Mouse (Mus musculus): ENCODE measurements at regions not wholly inside any gene's neighbourhood (a gene's known extent, or its start where the extent isn't known, plus 50 kb on each side); places are given as distances from the start of the nearest gene placed in this dataset.

GRCm38 (mm10) chr4:125871211-125871610, 153.1 kb upstream of the Csf3r start:
- no peak for ATAC-seq (replicated peaks; ENCODE audit: poor library complexity, severe bottlenecking)

GRCm38 (mm10) chr4:125880028-125880427, 144.3 kb upstream of the Csf3r start:
- ATAC-seq (replicated peaks; ENCODE audit: poor library complexity, severe bottlenecking), result no peak

- ATAC-seq (replicated peaks; ENCODE audit: poor library complexity, severe bottlenecking), result no peak
Measured at GRCm38 (mm10) chr4:125882531-125882930, 141.8 kb upstream of the Csf3r start.

GRCm38 (mm10) chr4:125890510-125890909, 133.8 kb upstream of the Csf3r start:
- no peak for ATAC-seq (replicated peaks; ENCODE audit: poor library complexity, severe bottlenecking)

GRCm38 (mm10) chr4:125893139-125893538, 131.2 kb upstream of the Csf3r start:
- peak; percentile 33; the same call in 1 of the 2 replicates for ATAC-seq (replicated peaks; ENCODE audit: poor library complexity, severe bottlenecking)

- ATAC-seq (replicated peaks; ENCODE audit: poor library complexity, severe bottlenecking), result no peak
Measured at GRCm38 (mm10) chr4:125897707-125898106, 126.6 kb upstream of the Csf3r start.

- no peak for ATAC-seq (replicated peaks; ENCODE audit: poor library complexity, severe bottlenecking)
Measured at GRCm38 (mm10) chr4:125898631-125899348, 125.6 kb upstream of the Csf3r start.

GRCm38 (mm10) chr4:125901546-125902276, 122.6 kb upstream of the Csf3r start:
- ATAC-seq (replicated peaks; ENCODE audit: poor library complexity, severe bottlenecking), result no peak

GRCm38 (mm10) chr4:125906296-125906695, 118.1 kb upstream of the Csf3r start:
- no peak for ATAC-seq (replicated peaks; ENCODE audit: poor library complexity, severe bottlenecking)

GRCm38 (mm10) chr4:125908901-125909300, 115.4 kb upstream of the Csf3r start:
- ATAC-seq (replicated peaks; ENCODE audit: poor library complexity, severe bottlenecking), result no peak

- no peak for ATAC-seq (replicated peaks; ENCODE audit: poor library complexity, severe bottlenecking)
Measured at GRCm38 (mm10) chr4:125911541-125912270, 112.6 kb upstream of the Csf3r start.

- ATAC-seq (replicated peaks; ENCODE audit: poor library complexity, severe bottlenecking), result peak; percentile 74
Measured at GRCm38 (mm10) chr4:125912444-125913049, 111.8 kb upstream of the Csf3r start.

GRCm38 (mm10) chr4:125915166-125915565, 109.2 kb upstream of the Csf3r start:
- ATAC-seq (replicated peaks; ENCODE audit: poor library complexity, severe bottlenecking), result peak; percentile 45; the same call in 1 of the 2 replicates

- ATAC-seq (replicated peaks; ENCODE audit: poor library complexity, severe bottlenecking), result no peak
Measured at GRCm38 (mm10) chr4:125917210-125917609, 107.1 kb upstream of the Csf3r start.

GRCm38 (mm10) chr4:125921550-125922316, 102.6 kb upstream of the Csf3r start:
- ATAC-seq (replicated peaks; ENCODE audit: poor library complexity, severe bottlenecking), result no peak; the same call in 1 of the 2 replicates

GRCm38 (mm10) chr4:125922317-125922878, 102.0 kb upstream of the Csf3r start:
- no peak for ATAC-seq (replicated peaks; ENCODE audit: poor library complexity, severe bottlenecking)

- no peak for ATAC-seq (replicated peaks; ENCODE audit: poor library complexity, severe bottlenecking)
Measured at GRCm38 (mm10) chr4:125923225-125923624, 101.1 kb upstream of the Csf3r start.

- ATAC-seq (replicated peaks; ENCODE audit: poor library complexity, severe bottlenecking), result no peak
Measured at GRCm38 (mm10) chr4:125928196-125928595, 96.2 kb upstream of the Csf3r start.

GRCm38 (mm10) chr4:125929122-125929772, 95.1 kb upstream of the Csf3r start:
- ATAC-seq (replicated peaks; ENCODE audit: poor library complexity, severe bottlenecking), result no peak

All from granulocyte monocyte progenitor cell, adult 5-6 weeks (primary cell).